ENCODE assay signal across 8 mouse cellular contexts in the genomic region with DNA sequence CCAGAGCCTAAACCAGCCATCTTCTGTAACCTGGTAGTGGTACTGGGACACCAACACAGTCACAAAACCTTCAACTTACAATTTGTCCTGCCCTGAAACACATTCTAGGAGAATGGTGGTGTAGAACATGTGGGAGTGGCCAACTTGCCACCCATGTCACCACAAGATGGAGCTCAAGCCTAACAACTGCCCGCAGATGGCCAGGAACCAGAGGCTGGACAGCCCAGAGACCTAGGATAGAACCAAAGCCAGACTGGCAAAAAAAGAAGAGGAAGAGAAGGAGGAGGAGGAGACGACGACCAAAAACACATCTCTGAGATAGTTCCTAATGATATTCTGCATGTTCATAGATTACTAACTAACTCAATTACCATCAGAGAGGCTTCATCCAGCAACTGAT. TPM values are rescaled to one million over a fixed set of nuclear protein-coding genes. Genes with fewer than 3 reads are reported as not detected.
DNase-seq lines count a peak whose midpoint lies in the region; ATAC-seq and TF ChIP-seq lines count a peak whose summit lies in the region.

No protein-coding gene starts in this region.

- H3K27ac ChIP-seq in forebrain, embryonic 13.5 days: no peak overlapping the region
- no peak overlapping the region for H3K27ac ChIP-seq in forebrain, embryonic 12.5 days
- no peak overlapping the region for H3K27ac ChIP-seq in embryonic facial prominence, embryonic 14.5 days (replicated peaks; ENCODE audit: low read depth, low read length)
- no peak overlapping the region for H3K27ac ChIP-seq in neural tube, embryonic 13.5 days (replicated peaks)
- H3K27ac ChIP-seq in testis, adult 2 months (ENCODE audit: control insufficient read depth, insufficient read depth, low read depth, low read length): no peak overlapping the region

- intact Hi-C loops in left cerebral cortex, postnatal 36 days (cut with DNase I): loop anchor here (1.0 kb wide), 3 partner anchors 34 to 651 kb away; no protein-coding TSS in a partner anchor

- 2% methylated on average over 3 of the region's 3 CpGs for WGBS in forebrain, embryonic 13.5 days
- WGBS in forebrain, embryonic 12.5 days: 9% methylated on average over 3 of the region's 3 CpGs
- 5% methylated on average over 3 of the region's 3 CpGs for WGBS in embryonic facial prominence, embryonic 14.5 days
- 1% methylated on average over 3 of the region's 3 CpGs for WGBS in neural tube, embryonic 13.5 days

- H3K9me3 ChIP-seq in forebrain, embryonic 13.5 days (replicated peaks): no peaks in the 10 kb centered on the region
- no peaks in the 10 kb centered on the region for H3K9me3 ChIP-seq in forebrain, embryonic 12.5 days
- H3K9me3 ChIP-seq in embryonic facial prominence, embryonic 14.5 days (ENCODE audit: control insufficient read depth, low read length): no peaks in the 10 kb centered on the region
- H3K9me3 ChIP-seq in neural tube, embryonic 13.5 days: no peaks in the 10 kb centered on the region

- no peak overlapping the region for H3K4me3 ChIP-seq in forebrain, embryonic 13.5 days
- no peak overlapping the region for H3K4me3 ChIP-seq in forebrain, embryonic 12.5 days (replicated peaks)
- no peak overlapping the region for H3K4me3 ChIP-seq in embryonic facial prominence, embryonic 14.5 days (ENCODE audit: low read depth, low read length)
- no peak overlapping the region for H3K4me3 ChIP-seq in neural tube, embryonic 13.5 days
- no peak overlapping the region for H3K4me3 ChIP-seq in testis, adult 2 months (ENCODE audit: control insufficient read depth, low read depth, low read length)

- no peak overlapping the region for H3K4me2 ChIP-seq in forebrain, embryonic 13.5 days
- no peak overlapping the region for H3K4me2 ChIP-seq in forebrain, embryonic 12.5 days
- H3K4me2 ChIP-seq in embryonic facial prominence, embryonic 14.5 days (ENCODE audit: low read depth, low read length): no peak overlapping the region
- H3K4me2 ChIP-seq in neural tube, embryonic 13.5 days: no peak overlapping the region

- no peaks in the 10 kb centered on the region for H3K36me3 ChIP-seq in forebrain, embryonic 13.5 days (ENCODE audit: poor library complexity, severe bottlenecking)
- no peaks in the 10 kb centered on the region for H3K36me3 ChIP-seq in forebrain, embryonic 12.5 days (replicated peaks)
- no peaks in the 10 kb centered on the region for H3K36me3 ChIP-seq in embryonic facial prominence, embryonic 14.5 days (ENCODE audit: control insufficient read depth, insufficient read depth, low read length)
- H3K36me3 ChIP-seq in neural tube, embryonic 13.5 days: no peaks in the 10 kb centered on the region
- no peaks in the 10 kb centered on the region for H3K36me3 ChIP-seq in testis, adult 2 months (ENCODE audit: control insufficient read depth, insufficient read depth, low read length)

- 0 out of 2 replicates have a peak overlapping the region, but pooled peaks have one; percentile 26 for H3K9ac ChIP-seq in forebrain, embryonic 13.5 days
- no peak overlapping the region for H3K9ac ChIP-seq in forebrain, embryonic 12.5 days
- H3K9ac ChIP-seq in embryonic facial prominence, embryonic 14.5 days (ENCODE audit: low read depth, low read length): no peak overlapping the region
- no peak overlapping the region for H3K9ac ChIP-seq in neural tube, embryonic 13.5 days

- no peak for TF ChIP-seq POLR2A in testis, adult 2 months (IDR thresholded peaks at IDR 0.05; ENCODE audit: control insufficient read depth, low read depth, low read length)

- no peaks in the 10 kb centered on the region for H3K27me3 ChIP-seq in forebrain, embryonic 13.5 days
- H3K27me3 ChIP-seq in forebrain, embryonic 12.5 days: no peaks in the 10 kb centered on the region
- H3K27me3 ChIP-seq in embryonic facial prominence, embryonic 14.5 days (replicated peaks; ENCODE audit: control insufficient read depth, insufficient read depth, low read length): no peaks in the 10 kb centered on the region
- no peaks in the 10 kb centered on the region for H3K27me3 ChIP-seq in neural tube, embryonic 13.5 days
- no peaks in the 10 kb centered on the region for H3K27me3 ChIP-seq in testis, adult 2 months (ENCODE audit: control insufficient read depth, insufficient read depth, low read length)

- peaks cover 19% of the 10 kb centered on the region for H3K4me1 ChIP-seq in forebrain, embryonic 13.5 days
- H3K4me1 ChIP-seq in forebrain, embryonic 12.5 days: peaks cover 17% of the 10 kb centered on the region
- 0 out of 2 replicates have a peak, but pooled peaks cover 3% of the 10 kb centered on the region for H3K4me1 ChIP-seq in embryonic facial prominence, embryonic 14.5 days (ENCODE audit: control insufficient read depth, insufficient read depth, low read length)
- peaks cover 18% of the 10 kb centered on the region for H3K4me1 ChIP-seq in neural tube, embryonic 13.5 days (replicated peaks)
- H3K4me1 ChIP-seq in testis, adult 2 months (ENCODE audit: control insufficient read depth, insufficient read depth, low read length): peaks cover 3% of the 10 kb centered on the region

- peak; percentile 69; the same call in 1 of the 2 replicates for TF ChIP-seq CTCF in testis, adult 2 months (IDR thresholded peaks at IDR 0.05; ENCODE audit: control insufficient read depth, insufficient read depth, insufficient replicate concordance, low read depth, low read length)

- no peak; the same call in 1 of the 2 replicates for ATAC-seq in forebrain, embryonic 13.5 days
- ATAC-seq in forebrain, embryonic 12.5 days (ENCODE audit: low FRiP score): no peak
- no peak for ATAC-seq in embryonic facial prominence, embryonic 14.5 days (ENCODE audit: low read depth)
- ATAC-seq in hematopoietic stem cell, adult 5-6 weeks (replicated peaks in 1 of 2; ENCODE audit: insufficient read depth in 1 of 2, low FRiP score in 2 of 2, low TSS enrichment in 1 of 2, low read depth in 1 of 2, poor library complexity in 2 of 2, severe bottlenecking in 2 of 2): peak; percentile 52 to 55; a peak in 1 of 4 replicates
- ATAC-seq in neural tube, embryonic 13.5 days (ENCODE audit: low read depth): 0 out of 2 replicates have a peak, but pooled peaks have one; percentile 36

- DNase-seq in adrenal gland, postnatal 36 days: peak; percentile 82 to 84
- peak; percentile 76 for DNase-seq in embryonic facial prominence, embryonic 14.5 days (ENCODE audit: low spot score)
- peak; percentile 74 for DNase-seq in left cerebral cortex, postnatal 36 days (ENCODE audit: low spot score in 2 of 2)

RNA-seq across cellular contexts. Expression of a gene that starts 24.4 kb away (rescaled TPM):
- polyA plus RNA-seq in forebrain, embryonic 13.5 days (2015; fragmentation: Nextera tagmentation; extraction: Ambion mirVana): 102 and 112 TPM in 2 replicates
- polyA plus RNA-seq in forebrain, embryonic 12.5 days (2016; fragmentation: Nextera tagmentation; extraction: Ambion mirVana): 98.4 and 98.9 TPM in 2 replicates
- 10 to 100 TPM; 66.0 to 88.3 TPM for total RNA-seq in adrenal gland, postnatal 36 days (2021)
- 64.1 and 66.5 TPM in 2 replicates for polyA plus RNA-seq in embryonic facial prominence, embryonic 14.5 days (2014; fragmentation: Nextera tagmentation; extraction: Ambion mirVana)
- 67.3 and 82.2 TPM in 2 replicates for total RNA-seq in hematopoietic stem cell, adult 5-6 weeks (2017)
- 10 to 100 TPM; 94.7 to 97.0 TPM for total RNA-seq in left cerebral cortex, postnatal 36 days (2021)
- polyA plus RNA-seq in neural tube, embryonic 13.5 days (2015; fragmentation: Nextera tagmentation; extraction: Ambion mirVana): 113 and 117 TPM in 2 replicates
- polyA plus RNA-seq in testis, adult 2 months (2012; rRNA removed): 66.6 and 90.4 TPM in 2 replicates

RNA-seq across cellular contexts. Expression of a gene that starts 42.1 kb away (rescaled TPM):
- 10.9 and 12.3 TPM in 2 replicates for polyA plus RNA-seq in forebrain, embryonic 13.5 days (2015; fragmentation: Nextera tagmentation; extraction: Ambion mirVana)
- 14.0 and 14.3 TPM in 2 replicates for polyA plus RNA-seq in forebrain, embryonic 12.5 days (2016; fragmentation: Nextera tagmentation; extraction: Ambion mirVana)
- total RNA-seq in adrenal gland, postnatal 36 days (2021): 10 to 100 TPM; 73.4 to 83.9 TPM
- 12.6 and 15.5 TPM in 2 replicates for polyA plus RNA-seq in embryonic facial prominence, embryonic 14.5 days (2014; fragmentation: Nextera tagmentation; extraction: Ambion mirVana)
- total RNA-seq in hematopoietic stem cell, adult 5-6 weeks (2017): 176 and 189 TPM in 2 replicates
- total RNA-seq in left cerebral cortex, postnatal 36 days (2021): 100 to 1,000 TPM; 146 to 153 TPM
- polyA plus RNA-seq in neural tube, embryonic 13.5 days (2015; fragmentation: Nextera tagmentation; extraction: Ambion mirVana): 10.0 and 11.5 TPM in 2 replicates
- 15.1 and 15.4 TPM in 2 replicates for polyA plus RNA-seq in testis, adult 2 months (2012; rRNA removed)

Comparison
In these comparisons a context has a peak if more than half of its experiments do, and no peak if none do; other contexts are left out.
1. ATAC-seq: peak in hematopoietic stem cell, adult 5-6 weeks (2 of 2) and neural tube, embryonic 13.5 days (single experiment); none in forebrain, embryonic 13.5 days (single experiment), forebrain, embryonic 12.5 days (single experiment) and embryonic facial prominence, embryonic 14.5 days (single experiment).
2. Peak in every context shown above with its lines, with median percentiles within 50 percentile points of each other: DNase-seq.